Mouse (Mus musculus) right cerebral cortex, postnatal 10 days (tissue): ENCODE measurements at regions not wholly inside any gene's neighbourhood (a gene's known extent, or its start where the extent isn't known, plus 50 kb on each side); places are given as distances from the start of the nearest gene placed in this dataset.
"Not testable (repeated sequence)": the region's sequence is repeated elsewhere in the genome, so short reads cannot be mapped to it uniquely, and the experiment has no call there.

ENCODE experiments used
- DNase-seq, 2 experiments: peaks; one replicate each; pipeline ENCODE4 v3.0.0; 2021; ENCODE audit warnings: low spot score in 2 of 2

DNA sequence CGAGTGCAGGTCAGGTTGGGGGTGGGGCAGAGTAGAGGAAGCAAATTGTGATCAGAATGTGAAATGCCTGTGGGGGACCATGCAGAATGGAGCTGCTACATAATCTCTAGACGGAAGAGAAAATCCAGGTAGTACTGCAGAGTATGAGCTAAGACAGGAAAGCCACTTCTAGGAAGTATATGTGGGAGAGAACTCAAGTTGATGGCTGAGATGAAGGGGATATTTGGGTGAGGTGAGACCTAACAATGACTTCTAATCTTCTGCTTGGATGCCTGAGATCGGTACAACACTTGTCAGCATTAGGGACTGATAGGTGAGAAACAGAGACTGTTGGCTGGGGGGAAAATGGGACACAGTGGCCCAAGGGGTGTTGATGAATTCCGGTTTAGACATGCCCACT is 81.4 kb upstream of the Cpsf6 start:
- no peak for DNase-seq

DNA sequence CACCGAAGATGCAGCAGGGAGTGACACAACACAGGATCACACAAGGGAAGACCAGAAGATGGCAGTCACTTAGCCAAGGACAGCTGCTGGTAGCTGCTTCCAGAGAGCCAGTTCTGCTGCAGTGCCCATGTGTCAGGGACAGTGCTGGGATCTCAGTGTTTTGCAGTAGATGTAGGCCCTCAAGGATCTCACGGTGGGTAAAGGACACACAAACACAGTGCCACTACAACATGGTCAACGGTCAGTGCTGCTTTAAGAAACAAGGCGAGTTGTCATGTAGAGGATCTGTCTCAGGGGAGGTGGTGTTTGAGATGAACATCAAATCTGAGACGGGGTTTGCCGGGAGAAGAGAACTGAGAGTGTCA is 80.5 kb upstream of the Cpsf6 start:
- no peak for DNase-seq

DNA sequence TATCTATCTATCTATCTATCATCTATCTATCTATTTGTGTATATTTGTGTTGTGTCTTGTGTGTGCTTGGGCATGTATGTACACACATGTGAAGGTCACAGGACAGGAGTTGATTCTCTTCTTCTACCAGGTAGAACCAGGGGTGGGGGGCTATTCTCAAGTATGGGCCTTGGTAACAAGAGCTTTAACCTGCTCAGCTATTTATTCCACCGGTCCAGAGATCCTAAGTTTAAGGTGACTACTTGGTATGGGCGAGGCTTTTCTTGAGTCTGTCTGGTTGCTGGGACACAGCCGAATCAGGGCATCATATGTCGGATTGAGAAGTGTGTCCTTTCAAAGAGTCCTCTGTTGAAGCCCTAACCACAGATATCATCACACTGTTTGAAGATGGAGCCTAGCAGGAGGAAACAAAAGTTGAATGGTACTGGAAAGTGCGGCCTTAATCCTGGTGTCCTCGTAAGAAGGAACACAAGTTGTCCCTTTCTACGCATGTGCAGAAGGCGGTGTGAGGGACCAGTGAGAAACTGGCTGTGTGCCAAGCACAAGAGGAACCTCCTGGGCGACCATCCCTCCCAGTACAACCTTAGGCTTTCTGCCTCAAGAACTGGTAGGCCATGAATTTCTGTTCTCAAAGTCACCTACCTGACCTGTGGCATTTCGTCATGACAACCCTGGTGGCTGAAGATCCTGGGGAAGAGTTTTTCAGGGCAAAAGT is 80.0 kb upstream of the Cpsf6 start:
- DNase-seq, result no peak

DNA sequence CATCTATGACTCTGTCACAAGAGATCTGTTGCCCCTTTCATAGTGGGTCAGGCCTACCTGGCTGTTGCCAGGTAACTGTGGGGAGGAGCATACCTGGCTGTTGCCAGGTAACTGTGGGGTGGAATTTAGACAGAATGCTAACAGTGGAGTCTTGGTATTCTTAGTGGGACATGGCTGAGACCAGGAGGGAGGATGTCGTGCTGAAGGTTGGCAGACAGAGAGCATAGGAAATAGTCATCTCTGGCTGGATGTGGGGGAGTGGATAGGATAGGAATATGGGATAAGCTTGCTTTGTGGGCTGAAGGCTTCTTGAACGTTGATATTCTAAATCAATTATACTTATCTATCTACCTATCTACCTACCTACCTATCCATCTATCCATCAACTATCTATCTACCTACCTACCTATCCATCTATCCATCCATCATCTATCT is 79.2 kb upstream of the Cpsf6 start:
- DNase-seq, result no peak

DNA sequence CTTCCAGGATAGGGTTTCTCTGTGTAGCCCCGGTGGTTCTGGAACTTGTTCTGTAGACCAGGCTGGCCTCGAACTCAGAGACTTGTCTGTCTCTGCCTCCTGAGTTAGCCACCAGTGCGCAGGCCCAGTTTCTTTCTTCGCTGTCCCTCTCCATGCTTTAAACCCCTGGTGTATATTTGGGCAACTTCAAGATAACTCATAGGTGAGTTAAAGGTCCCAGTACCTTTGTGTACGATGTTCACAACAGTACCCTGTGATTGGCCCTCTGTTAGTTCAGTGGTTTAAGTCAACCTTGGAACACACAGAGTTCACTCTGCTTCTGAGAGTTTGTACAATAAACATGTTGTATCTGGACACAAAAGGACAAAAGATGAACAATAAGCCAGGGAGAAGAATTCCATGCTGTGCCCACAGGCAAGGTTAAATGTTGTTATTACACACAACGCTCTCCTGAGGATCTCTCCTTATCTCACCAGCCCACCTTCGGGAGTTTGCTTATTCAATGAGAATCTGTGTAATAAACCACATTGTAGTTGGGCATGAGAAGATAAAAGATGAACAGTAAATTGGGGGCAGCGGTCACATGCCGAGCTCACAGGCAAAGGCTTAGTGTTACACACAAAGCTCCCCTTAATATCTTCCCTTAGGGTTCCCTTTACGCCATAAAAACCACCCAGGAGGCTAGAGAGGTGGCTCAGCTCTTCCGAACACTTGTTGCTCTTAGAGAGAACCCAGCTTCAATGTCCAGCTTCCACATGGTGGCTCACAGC is 78.6 kb upstream of the Cpsf6 start:
- no peak for DNase-seq

DNA sequence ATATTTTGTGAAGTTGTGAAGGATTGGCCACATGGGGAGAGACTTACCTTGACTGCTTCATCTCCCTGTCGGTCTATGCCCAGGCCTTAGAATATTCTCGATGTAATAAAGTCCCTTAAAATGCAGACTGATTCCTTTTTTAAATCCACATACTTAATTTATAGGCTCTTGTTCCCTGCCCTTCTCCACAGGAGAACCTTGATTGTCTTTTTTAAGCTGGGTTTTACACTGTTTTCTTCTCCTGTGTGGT is 77.8 kb upstream of the Cpsf6 start:
- no peak for DNase-seq

DNA sequence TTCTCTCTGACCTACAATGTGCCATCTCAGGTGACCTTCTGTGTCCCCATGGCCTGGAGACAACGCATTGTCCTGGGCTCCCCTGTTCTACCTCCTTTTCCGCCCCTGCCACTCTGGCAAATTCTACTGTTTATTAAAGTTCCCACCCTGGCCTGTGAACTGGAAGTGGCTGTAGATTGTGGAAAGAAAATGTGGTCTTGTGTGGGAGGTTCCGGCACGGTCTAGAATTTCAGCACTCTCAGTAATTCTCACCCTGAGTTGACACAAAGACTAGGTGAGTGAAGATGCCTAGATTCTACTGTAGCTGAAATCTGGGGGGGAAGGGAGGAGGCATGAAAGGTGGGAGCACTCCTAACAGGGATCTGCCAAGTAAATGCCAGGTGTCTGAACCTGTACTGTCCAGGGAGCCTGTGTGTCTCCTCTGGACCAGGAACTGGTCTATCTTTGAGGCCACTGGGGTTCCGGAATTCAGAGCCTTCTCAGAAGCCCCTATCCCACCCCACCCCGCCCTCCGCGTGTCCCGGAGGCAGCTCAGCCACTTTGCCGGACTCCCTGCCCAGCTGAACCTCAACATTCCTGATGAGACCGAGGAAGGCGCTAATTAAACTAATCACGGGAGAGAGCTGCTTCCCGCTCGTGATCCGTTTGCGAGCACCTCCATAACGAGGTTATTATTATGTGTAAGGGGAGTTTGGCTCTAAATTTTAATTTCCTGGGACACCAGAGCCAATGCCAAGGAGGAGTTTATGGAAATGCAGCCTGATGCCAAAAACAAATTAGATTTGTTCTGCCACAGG is 77.3 kb upstream of the Cpsf6 start:
- no peak for DNase-seq

DNA sequence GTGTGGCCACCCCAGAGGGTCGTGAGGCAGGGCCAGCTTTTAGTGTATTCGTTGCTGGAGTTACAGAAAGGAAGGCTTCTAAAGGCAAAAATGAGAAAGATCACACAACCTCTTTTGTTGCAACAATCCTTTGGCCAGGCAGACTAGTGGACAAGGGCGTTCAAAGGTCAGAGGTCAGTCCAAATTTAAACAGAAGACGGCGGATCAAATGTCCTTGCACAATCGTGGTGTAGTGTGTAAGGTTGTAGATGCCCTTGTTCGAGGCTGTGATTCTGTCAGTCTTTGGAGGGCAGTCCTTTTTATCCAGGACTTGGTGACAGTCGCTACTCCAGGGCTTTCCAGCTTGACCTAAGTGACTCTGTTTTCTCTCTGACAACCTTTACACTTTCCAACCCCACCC is 76.6 kb upstream of the Cpsf6 start:
- no peak for DNase-seq

DNA sequence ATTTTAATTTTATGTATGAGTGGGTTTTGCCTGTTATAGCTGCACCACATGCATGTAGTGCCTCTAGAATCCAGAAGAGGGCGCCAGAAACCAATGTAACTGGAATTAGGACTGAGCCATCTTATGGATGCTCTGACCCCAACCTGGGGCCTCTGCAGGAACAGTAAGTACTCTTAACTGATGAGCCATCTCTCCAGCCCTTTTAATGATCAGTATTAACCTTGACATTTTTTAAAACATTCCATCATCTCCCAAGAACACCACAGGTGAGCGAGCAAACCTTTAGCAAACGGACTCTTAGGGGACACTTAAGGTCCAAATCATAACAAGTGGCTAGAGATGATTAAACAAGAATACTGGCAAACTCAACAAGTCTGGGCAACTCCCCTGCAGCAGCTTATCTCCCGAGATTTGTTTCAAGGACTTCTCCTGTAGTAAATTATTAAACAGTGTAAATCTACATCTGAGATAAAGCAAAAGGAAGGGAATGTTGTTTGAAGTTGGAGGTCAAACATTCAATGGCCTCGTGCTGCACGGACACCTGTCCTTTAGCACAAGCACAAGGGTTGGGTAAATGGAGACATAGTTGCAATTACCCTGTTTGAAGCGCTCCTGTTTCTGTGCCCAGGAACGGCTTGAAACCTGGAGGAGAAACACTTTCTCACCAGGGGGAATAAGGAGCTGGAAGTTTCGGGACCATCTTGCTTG is 75.9 kb upstream of the Cpsf6 start:
- DNase-seq, result peak in 1 of 2 experiments; percentile 63

DNA sequence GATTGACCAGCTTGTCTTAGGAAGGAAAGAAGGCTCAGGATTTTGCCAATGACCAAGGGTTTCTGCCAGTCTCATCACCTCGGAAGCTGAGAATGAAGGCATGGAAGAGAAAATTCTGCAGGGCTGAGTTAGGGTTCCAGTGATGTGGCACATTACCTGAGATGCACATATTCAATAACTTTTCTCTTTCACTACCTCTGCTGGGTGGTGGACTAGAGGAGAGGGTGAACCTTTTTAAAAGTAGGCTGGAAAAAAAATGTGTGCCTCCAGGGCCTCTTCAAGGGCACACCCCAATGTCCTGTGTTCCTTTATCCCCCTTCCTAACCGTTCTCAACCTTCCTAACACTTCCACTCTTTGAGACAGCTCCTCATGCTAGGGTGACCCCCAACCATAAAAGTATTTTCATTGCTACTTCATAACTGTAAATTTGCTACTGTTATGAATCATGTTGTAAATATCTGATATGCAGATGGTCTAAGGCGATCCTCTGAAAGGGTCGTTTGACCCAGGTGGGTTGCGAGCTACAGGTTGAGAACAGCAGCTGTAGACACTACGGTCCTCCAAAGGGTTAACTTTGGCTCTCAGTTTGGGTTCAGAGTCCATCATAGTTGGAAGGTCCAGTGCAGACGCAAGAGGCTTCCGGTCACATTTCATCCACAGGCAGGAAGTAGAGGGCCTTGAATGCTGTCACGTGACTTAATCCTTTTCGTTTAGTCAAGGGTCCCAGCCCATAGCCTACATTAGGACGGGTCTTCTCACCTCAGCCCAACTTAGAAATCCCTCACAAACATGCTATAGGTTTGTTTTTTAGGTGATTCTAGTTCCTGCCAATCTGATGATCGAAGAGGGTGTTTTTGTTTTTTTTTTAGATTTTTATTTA is 75.1 kb upstream of the Cpsf6 start:
- no peak for DNase-seq

DNA sequence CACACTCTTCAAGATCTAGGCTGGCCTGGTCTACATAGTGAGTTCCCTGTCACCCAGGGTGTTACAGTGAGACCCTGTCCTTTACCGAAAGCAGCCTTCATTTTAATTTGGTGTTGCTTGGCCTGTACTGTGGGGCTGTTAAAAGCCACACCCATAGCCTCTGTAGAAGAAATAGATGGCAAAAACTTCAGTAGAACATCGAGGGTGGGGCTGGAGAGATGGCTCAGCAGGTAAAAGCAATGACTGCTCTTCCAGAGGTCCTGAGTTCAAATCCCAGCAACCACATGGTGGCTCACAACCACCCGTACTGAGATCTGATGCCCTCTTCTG is 74.3 kb upstream of the Cpsf6 start:
- no peak for DNase-seq

DNA sequence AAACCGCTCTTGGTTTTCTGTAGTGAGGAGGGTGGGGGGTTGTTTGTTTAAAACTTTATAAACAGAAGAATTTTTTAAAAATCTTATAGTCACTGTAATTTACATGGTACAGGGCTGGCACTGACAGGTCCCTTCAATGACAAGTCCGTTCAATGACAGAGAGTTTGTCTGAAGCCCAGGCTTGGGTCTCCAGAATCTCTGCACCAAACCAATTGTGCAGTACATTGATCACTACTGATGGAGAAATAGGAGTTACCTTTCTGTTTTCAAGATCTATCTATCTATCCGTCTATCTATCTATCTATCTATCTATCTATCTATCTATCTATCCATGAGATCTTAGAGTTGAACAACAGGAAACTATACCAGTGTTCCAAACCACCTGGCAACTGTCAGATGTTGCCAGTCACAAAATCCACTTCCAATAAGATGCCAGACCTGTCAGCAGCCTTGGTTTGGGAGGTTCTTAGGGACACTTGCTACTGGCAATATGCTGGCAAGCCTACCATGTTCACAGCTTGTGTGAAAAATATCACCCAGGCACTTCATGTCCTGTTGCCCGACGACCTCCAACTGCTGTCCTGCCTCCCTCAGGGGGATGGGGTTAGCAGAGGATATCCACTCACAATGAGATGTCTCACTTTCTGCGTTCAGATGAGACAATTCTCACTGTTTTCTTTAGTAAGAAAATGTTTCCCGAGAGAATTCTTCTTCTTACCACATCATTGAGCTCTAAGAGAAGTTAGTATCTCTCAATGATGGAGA is 73.8 kb upstream of the Cpsf6 start:
- no peak for DNase-seq

DNA sequence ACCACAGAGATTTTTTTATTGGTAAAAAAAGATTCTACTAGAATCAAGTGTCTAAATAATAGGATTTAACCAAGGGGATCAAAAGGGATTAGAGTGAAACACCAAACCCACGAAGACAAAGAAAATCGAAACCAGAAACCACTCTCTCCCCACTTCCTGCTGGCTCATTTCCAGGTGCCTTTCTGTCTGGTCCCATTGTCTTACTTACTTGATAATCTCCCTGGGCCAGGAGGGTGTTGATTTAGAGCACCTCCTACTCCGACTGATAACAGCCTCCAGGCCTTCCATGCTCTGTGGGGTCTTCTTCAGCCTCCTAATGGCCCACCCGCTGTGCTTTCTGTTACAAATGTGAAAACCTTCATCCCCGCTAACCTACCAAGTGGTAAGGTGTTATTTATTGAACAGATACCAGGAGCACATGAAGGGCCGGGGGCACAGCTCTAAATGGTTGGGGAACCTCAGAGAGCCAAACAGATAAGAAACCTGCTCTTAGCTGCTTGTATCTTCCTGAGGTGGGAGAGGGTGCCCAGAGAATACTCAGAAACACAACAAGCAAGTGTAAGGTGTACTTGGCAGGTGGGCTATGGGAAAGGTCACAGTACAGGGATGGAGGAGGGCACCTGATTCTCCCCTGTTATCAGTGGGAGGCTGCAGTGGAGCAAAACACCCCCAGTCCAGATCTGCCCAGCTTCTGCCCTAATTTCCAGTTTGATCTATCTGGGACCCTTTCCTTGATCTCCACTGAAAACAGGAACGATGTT is 72.6 kb upstream of the Cpsf6 start:
- no peak for DNase-seq

DNA sequence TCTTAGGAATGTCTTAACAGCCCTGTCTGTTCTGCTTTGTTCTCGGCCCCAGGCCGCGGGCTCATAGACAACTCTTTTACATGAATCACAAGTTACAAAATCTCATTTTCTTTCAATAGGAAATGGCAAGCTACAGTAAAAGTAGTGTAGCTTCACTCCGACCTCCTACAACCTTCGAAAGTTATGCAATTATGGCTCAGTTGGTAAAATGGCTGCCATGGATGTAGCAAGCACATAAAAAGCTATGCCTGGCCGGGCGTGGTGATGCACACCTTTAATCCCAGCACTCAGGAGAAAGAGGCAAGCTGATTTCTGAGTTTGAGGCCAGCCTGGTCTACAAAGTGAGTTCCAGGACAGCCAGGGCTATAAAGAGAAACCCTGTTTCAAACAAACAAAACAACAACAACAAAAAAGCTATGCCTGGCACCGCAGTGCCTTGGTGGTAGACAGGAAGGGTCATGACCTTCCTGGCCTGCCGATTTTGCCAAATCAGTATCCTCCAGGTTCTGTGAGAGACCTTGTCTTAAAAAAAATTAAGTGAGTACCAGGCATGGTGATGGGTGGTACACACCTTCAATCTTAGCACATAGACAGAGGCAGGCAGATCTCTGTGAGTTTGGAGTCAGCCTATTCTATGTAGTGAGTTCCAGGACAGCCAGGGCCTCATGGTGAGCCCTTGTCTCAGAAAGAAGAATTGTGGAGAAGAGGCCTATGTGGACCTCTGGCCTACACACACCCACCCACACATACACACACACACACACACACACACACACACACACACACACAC is 71.8 kb upstream of the Cpsf6 start:
- DNase-seq, result no peak

DNA sequence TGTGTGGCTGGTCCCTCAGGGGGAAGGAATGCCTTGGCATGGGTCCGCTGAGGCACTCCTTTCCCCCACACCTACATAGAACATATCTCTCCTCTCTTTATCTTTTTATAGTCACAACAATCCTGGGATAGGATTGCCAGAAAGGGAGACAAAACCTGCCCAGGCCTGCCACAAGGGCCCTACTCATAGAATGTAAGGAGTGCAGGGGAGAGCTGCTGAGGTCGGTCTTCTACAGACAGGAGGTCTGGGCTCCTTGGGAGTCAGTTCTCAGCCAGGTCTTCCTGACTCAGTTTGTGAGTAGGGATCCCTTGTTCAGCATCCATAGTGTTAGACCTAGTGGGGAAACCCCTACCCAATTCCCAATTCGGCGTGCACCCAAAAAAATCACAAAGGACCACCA is 70.8 kb upstream of the Cpsf6 start:
- DNase-seq, result no peak

DNA sequence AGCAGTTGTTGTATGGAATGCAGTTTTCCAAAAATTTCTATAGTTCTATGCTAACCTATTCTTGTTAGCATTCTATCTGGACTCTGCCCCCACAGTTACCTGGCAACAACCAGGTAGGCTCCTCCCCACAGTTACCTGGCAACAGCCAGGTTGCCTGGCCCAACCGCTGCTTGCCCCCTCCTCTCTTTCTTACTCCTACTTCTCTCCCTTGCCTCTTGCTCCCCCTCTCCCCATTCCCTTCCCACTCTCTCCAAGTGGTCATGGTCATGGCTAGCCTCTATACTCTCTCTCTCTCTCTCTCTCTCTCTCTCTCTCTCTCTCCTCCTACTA is 70.4 kb upstream of the Cpsf6 start:
- no peak for DNase-seq

DNA sequence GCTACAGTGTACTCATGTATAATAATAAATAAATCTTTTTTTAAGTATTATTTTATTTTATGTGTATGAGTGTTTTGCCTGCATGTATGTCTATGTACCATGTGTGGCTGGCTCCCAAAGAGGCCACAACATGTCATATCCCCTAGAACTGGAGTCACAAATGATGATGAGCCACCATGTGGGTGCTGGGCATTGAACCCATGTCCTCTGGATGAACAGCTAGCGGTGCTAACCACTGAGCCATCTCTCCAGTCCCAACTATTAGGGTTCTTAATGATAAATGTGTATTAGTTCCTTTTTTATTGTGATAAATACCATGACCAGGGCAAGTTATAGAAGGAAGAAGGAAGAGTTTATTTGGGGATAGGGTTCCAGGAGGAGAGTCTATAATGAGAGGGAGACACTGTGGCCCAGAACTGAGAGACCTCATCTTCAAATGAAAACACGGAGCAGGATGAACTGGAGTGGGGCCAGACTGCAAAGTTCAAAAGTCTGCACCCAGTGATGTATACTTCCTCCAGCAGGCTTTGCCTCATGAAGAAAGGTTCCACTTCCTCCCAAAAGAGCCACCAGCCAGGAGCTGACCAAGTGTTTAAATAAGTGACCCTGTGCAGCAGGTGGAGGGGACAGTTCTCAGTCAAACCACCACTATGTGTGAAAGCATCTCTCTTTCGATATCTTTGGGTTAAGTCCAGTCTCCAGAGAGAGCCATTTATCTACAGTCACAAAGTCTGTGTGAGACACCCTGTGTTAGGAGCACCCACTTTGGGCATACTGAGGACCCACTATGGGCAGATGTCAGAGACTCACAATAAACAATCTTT is 69.8 kb upstream of the Cpsf6 start:
- no peak for DNase-seq

DNA sequence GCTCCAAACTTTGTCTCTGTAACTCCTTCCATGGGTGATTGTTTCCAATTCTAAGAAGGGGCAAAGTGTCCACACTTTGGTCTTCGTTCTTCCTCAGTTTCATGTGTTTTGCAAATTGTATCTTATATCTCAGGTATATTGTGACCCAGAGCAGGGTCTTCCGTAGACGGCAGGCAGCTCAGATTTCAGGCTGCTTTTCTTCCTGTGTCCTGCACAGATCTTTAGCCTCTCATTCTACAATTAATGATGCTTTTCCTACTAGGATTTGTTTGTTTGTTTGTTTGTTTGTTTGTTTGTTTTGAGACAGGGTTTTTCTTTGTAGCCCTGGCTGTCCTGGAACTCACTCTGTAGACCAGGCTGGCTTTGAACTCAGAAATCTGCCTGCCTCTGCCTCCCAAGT is 69.0 kb upstream of the Cpsf6 start:
- DNase-seq, result not testable (repeated sequence)

DNA sequence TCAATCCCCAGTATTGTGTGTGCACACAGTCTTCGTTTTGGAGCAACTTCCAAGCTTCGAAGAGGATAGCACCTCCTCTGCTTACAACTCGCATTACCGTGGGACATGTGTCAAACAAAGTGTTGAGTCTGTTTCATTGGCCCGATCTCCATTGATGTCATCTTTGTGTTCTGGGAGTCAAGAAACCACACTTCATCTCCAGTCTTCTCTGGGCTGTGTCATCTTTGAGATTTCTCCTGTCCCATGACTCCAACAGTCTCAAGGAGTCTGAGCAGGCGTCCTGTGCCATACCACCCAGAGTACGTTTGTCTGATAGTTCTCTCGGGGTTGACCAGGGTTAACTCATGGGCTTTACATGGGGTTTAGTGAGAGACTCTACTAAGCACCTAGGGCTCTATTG is 67.8 kb upstream of the Cpsf6 start:
- DNase-seq, result no peak
